Mouse (Mus musculus) hindbrain, embryonic 15.5 days (tissue): ENCODE results near the gene Kcnh7. TPM values are rescaled to one million over a fixed set of nuclear protein-coding genes. Genes with fewer than 3 reads are reported as not detected.
"Not testable (repeated sequence)": the region's sequence is repeated elsewhere in the genome, so short reads cannot be mapped to it uniquely, and the experiment has no call there.

Experiments used
- ATAC-seq: fragments of 200-750 bp; cut with Nextera tagmentation; 2 replicates; pipeline ENCODE4 v1.8.0; 2017; ENCODE audit warnings: low read depth, moderate number of reproducible peaks, moderate TSS enrichment; ENCODE audit not compliant: low FRiP score
- H3K27ac ChIP-seq: fragments of 300-500 bp; sonication (generic); replicated peaks from 2 replicates; pipeline ENCODE4 v1.5.1; 2015; ENCODE audit warnings: mild to moderate bottlenecking, inconsistent platforms
- H3K27me3 ChIP-seq: fragments of 300-500 bp; sonication (generic); 2 replicates; pipeline ENCODE4 v1.6.1; 2015; ENCODE audit warnings: control low read depth, inconsistent platforms
- H3K36me3 ChIP-seq: fragments of 300-500 bp; sonication (generic); 2 replicates; pipeline ENCODE4 v1.6.1; 2015; ENCODE audit warnings: control low read depth, inconsistent platforms
- H3K4me1 ChIP-seq: fragments of 300-500 bp; sonication (generic); replicated peaks from 2 replicates; pipeline ENCODE4 v1.6.1; 2015; ENCODE audit warnings: control low read depth, inconsistent platforms
- H3K4me2 ChIP-seq: fragments of 300-500 bp; sonication (generic); 2 replicates; pipeline ENCODE4 v1.6.1; 2015; ENCODE audit warnings: moderate library complexity, mild to moderate bottlenecking, inconsistent platforms
- H3K4me3 ChIP-seq: fragments of 300-500 bp; sonication (generic); 2 replicates; pipeline ENCODE4 v1.5.1; 2015; ENCODE audit warnings: mild to moderate bottlenecking, inconsistent platforms
- H3K9ac ChIP-seq: fragments of 300-500 bp; sonication (generic); 2 replicates; pipeline ENCODE4 v1.6.1; 2015; ENCODE audit warnings: inconsistent platforms
- H3K9me3 ChIP-seq: fragments of 300-500 bp; sonication (generic); 2 replicates; pipeline ENCODE4 v1.6.1; 2016; ENCODE audit warnings: control low read depth, inconsistent platforms
- WGBS: fragments of 180-500 bp; shearing (Covaris S2); methylation state at CpG from one replicate; pipeline ENCODE4 v1.1.7; 2015; 5-methylcytosine and 5-hydroxymethylcytosine counted together
- polyA plus RNA-seq: library from polyadenylated mRNA; unstranded; fragments of >200 nt; fragmentation: Nextera tagmentation; extraction: Ambion mirVana; gene quantifications from 2 replicates; pipeline ENCODE4 v1.2.1, GENCODE M21; 2015

The Kcnh7 gene
- polyA plus RNA-seq, 1 experiment from 2014 or later = 10.3 TPM

- Histone ChIP-seq H3K4me3 (no peak overlapping the region), H3K4me1 (0 out of 2 replicates have a peak, but pooled peaks cover 10% of the 10 kb centered on the region), H3K9ac (no peak overlapping the region), H3K4me2 (no peak overlapping the region), H3K36me3 (no peaks in the 10 kb centered on the region), H3K27me3 (no peaks in the 10 kb centered on the region), H3K27ac (no peak overlapping the region), H3K9me3 (no peaks in the 10 kb centered on the region)
- WGBS = 65% methylated on average over 1 of the region's 1 CpGs
- ATAC-seq = no peak
Observed at GRCm38 (mm10) chr2:62804030-62804429, 380.1 kb downstream of the Kcnh7 start.

DNA sequence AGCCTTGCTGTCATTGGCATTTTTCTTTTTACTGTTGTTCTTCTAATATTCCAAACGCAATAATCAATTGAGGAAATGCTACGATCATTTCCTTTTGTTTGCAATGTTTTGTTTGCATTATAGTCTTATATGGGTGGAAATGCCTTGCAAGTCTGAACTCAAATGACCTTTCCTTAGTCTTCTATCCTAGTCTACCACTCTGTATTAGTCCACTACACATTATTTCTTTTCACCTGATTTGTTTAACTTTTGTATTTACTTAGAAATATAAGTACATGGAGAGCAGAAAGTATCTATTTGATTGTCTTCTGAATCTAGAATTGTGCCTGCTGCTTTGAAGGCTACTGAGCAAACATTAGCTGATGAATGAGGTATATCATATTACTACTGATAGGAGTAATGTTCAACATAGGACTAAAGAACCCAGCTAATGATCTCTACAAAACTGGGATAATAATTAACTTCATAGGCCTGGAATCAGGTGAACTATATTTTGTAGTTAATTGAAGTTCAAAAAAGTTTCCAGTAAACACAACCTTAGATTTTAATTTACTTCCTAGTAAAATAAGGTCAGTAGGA lies 399.5 kb downstream of the Kcnh7 start:
- Histone ChIP-seq H3K4me3 (no peak overlapping the region), H3K9me3 (no peaks in the 10 kb centered on the region), H3K27me3 (no peaks in the 10 kb centered on the region), H3K36me3 (no peaks in the 10 kb centered on the region), H3K27ac (no peak overlapping the region), H3K4me1 (no peaks in the 10 kb centered on the region), H3K9ac (no peak overlapping the region), H3K4me2 (no peak overlapping the region)
- 72% methylated on average over 2 of the region's 2 CpGs for WGBS
- ATAC-seq = no peak

DNA sequence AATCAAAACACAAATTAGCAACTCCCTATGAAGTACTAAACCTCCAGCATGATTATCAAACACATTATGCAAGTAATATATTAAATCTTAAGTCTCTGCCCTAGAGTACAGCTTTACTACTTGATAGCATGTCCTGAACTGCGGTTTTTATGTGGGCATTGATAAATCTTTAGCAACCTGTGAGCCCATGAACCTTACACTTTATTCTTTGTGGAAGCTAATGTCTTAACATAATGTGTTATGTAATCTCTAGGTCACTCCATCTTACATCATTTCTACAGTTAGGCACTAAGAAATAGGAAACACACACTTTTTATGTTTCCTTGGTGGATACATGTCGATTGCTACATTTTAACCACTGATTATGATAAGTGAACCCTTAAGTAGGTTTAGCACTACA lies 437.8 kb downstream of the Kcnh7 start:
- Histone ChIP-seq H3K9me3 (no peaks in the 10 kb centered on the region), H3K4me2 (no peak overlapping the region), H3K4me3 (no peak overlapping the region), H3K4me1 (no peaks in the 10 kb centered on the region), H3K27me3 (no peaks in the 10 kb centered on the region), H3K36me3 (0 out of 2 replicates have a peak, but pooled peaks cover 2% of the 10 kb centered on the region), H3K9ac (no peak overlapping the region), H3K27ac (no peak overlapping the region)
- 76% methylated on average over 2 of the region's 2 CpGs for WGBS
- ATAC-seq = no peak

DNA sequence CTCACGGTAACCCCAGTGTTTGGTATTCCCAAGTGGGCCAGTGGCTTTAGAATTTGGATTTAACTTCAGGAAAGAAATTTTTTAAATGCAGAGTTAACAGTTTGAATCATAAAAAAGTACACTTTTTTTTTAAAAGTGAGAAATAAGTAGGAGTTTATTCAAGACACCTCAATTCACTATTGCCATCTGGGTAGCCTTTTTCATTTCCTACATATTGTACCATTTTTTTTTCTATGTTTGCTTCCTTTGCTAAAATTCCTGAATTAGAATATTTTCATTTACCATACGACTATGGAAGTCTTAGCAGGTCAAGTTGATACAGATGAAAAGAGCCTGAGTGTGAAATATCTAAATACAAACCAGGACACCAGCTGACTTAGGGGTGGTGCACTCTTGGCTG lies 441.0 kb downstream of the Kcnh7 start:
- Histone ChIP-seq H3K27ac (no peak overlapping the region), H3K9ac (no peak overlapping the region), H3K4me1 (no peaks in the 10 kb centered on the region), H3K36me3 (no peaks in the 10 kb centered on the region), H3K27me3 (no peaks in the 10 kb centered on the region), H3K4me2 (no peak overlapping the region), H3K4me3 (no peak overlapping the region), H3K9me3 (no peaks in the 10 kb centered on the region)
- 83% methylated on average over 2 of the region's 2 CpGs for WGBS
- no peak for ATAC-seq

- Histone ChIP-seq H3K27ac (no peak overlapping the region), H3K9me3 (no peaks in the 10 kb centered on the region), H3K4me2 (no peak overlapping the region), H3K9ac (no peak overlapping the region), H3K4me3 (no peak overlapping the region), H3K36me3 (no peaks in the 10 kb centered on the region), H3K4me1 (no peaks in the 10 kb centered on the region), H3K27me3 (no peaks in the 10 kb centered on the region)
- WGBS = 76% methylated on average over 1 of the region's 1 CpGs
- no peak for ATAC-seq
Observed at GRCm38 (mm10) chr2:62730671-62731070, 453.4 kb downstream of the Kcnh7 start.

- Histone ChIP-seq H3K4me2 (no peak overlapping the region), H3K9me3 (no peaks in the 10 kb centered on the region), H3K4me1 (no peaks in the 10 kb centered on the region), H3K9ac (no peak overlapping the region), H3K27ac (no peak overlapping the region), H3K27me3 (no peaks in the 10 kb centered on the region), H3K36me3 (no peaks in the 10 kb centered on the region), H3K4me3 (no peak overlapping the region)
- whole genome bisulfite sequencing = 89% methylated on average over 2 of the region's 2 CpGs
- ATAC-seq = no peak
Observed at GRCm38 (mm10) chr2:62727732-62728131, 456.4 kb downstream of the Kcnh7 start.

DNA sequence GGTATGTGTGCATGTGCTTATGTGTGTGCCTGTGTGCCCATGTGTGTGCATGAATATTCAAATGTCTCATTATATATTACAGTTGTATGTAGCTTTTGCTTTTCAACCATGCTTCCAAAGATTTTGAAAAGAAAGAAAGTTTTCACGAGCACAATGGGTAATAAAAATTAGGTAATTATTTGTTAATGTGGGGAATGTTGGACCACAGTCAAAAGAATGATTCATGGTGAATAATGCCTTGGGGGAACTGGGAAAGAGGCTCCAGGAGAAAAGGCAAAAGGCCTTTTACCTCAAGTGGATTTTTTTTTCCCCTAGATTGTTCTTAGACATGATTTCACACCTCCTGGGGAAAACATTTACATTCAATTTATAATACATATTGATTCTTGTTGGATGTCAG lies 458.1 kb downstream of the Kcnh7 start:
- H3K36me3 ChIP-seq = no peaks in the 10 kb centered on the region
- no peak overlapping the region for H3K27ac ChIP-seq
- no peak overlapping the region for H3K4me2 ChIP-seq
- WGBS = 51% methylated on average over 1 of the region's 1 CpGs
- no peaks in the 10 kb centered on the region for H3K27me3 ChIP-seq
- ATAC-seq = no peak
- no peak overlapping the region for H3K4me3 ChIP-seq
- no peak overlapping the region for H3K9ac ChIP-seq
- H3K4me1 ChIP-seq = no peaks in the 10 kb centered on the region
- H3K9me3 ChIP-seq = no peaks in the 10 kb centered on the region

DNA sequence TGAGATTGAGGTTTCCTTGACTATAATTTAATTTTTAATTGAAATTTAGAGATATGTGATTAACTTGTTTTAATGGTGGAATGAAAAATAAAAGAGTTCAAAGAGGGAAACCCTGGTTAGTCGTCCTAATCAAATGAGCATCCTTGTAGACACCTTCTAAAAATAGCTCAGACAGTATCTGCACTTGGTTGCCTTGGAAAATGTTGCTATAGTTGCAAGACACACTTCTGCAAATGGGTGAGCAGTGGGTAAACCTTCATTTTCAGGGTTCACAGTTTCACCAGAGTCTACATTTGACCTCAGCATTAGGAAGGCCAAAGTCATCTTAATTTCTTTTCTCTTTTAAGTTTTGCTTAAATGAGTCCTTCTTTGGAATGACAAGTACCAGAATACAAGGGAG lies 465.7 kb downstream of the Kcnh7 start:
- ATAC-seq = no peak
- no peak overlapping the region for H3K9ac ChIP-seq
- no peak overlapping the region for H3K27ac ChIP-seq
- H3K27me3 ChIP-seq = no peaks in the 10 kb centered on the region
- no peak overlapping the region for H3K4me3 ChIP-seq
- 0 out of 2 replicates have a peak, but pooled peaks cover 2% of the 10 kb centered on the region for H3K36me3 ChIP-seq
- H3K9me3 ChIP-seq = no peaks in the 10 kb centered on the region
- WGBS = 35% methylated on average over 1 of the region's 1 CpGs
- H3K4me2 ChIP-seq = no peak overlapping the region
- no peaks in the 10 kb centered on the region for H3K4me1 ChIP-seq

DNA sequence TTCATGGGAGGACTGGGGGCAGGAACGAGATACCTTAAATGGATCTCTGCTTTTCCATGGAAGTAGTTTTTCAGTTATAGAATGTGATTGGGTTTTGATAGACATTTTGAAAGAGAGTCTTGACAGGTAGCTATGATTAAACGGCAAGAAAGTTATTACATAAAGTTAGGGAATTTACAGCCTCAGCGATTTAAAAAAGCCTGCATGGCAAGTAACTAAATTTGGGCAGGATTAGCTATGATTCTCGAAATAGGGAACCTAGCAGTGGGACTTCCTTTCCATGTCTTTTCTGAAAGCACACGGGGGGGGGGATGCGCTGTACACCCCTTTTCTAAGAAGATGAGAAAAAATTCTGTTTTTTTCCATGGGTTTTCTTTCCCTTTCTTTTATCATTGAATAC lies 466.8 kb downstream of the Kcnh7 start:
- no peak overlapping the region for H3K27ac ChIP-seq
- 0 out of 2 replicates have a peak, but pooled peaks cover 2% of the 10 kb centered on the region for H3K36me3 ChIP-seq
- no peak overlapping the region for H3K4me2 ChIP-seq
- H3K9me3 ChIP-seq = no peaks in the 10 kb centered on the region
- 86% methylated on average over 6 of the region's 6 CpGs for WGBS
- H3K27me3 ChIP-seq = no peaks in the 10 kb centered on the region
- H3K4me3 ChIP-seq = no peak overlapping the region
- no peak for ATAC-seq
- no peaks in the 10 kb centered on the region for H3K4me1 ChIP-seq
- H3K9ac ChIP-seq = no peak overlapping the region

- WGBS = 91% methylated on average over 4 of the region's 4 CpGs
- 0 out of 2 replicates have a peak, but pooled peaks cover 2% of the 10 kb centered on the region for H3K36me3 ChIP-seq
- no peak overlapping the region for H3K4me2 ChIP-seq
- no peak overlapping the region for H3K4me3 ChIP-seq
- no peak for ATAC-seq
- H3K4me1 ChIP-seq = no peaks in the 10 kb centered on the region
- no peaks in the 10 kb centered on the region for H3K27me3 ChIP-seq
- H3K27ac ChIP-seq = no peak overlapping the region
- H3K9me3 ChIP-seq = no peaks in the 10 kb centered on the region
- H3K9ac ChIP-seq = no peak overlapping the region
Observed at GRCm38 (mm10) chr2:62715260-62715659, 468.8 kb downstream of the Kcnh7 start.

- H3K4me2 ChIP-seq, H3K9me3 ChIP-seq, H3K27ac ChIP-seq, H3K9ac ChIP-seq, H3K4me1 ChIP-seq, H3K4me3 ChIP-seq, H3K27me3 ChIP-seq, ATAC-seq, H3K36me3 ChIP-seq: not testable (repeated sequence)
- WGBS = 95% methylated on average over 4 of the region's 4 CpGs
Observed at GRCm38 (mm10) chr2:62714362-62714761, 469.7 kb downstream of the Kcnh7 start.

DNA sequence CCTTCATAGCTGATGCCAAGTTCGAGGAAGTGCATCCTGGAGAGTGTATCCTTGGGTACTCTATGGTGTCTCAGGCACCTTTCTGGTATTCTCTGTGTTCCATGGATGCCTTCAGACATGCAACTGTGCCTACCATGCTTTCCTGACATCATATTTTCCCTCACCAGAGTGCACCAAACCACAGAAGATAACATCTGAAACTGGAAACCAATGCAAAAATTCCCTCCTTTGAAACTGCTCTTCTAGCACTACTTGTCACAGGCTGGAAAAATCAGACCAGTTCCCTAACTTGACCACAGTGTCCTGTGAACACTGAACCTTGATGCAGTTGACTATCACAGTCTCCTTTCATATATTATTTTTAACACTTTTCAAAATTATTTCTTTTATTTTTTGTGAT lies 474.5 kb downstream of the Kcnh7 start:
- ATAC-seq = no peak
- Histone ChIP-seq H3K4me3 (no peak overlapping the region), H3K4me1 (no peaks in the 10 kb centered on the region), H3K27me3 (no peaks in the 10 kb centered on the region), H3K9me3 (no peaks in the 10 kb centered on the region), H3K36me3 (0 out of 2 replicates have a peak, but pooled peaks cover 2% of the 10 kb centered on the region), H3K4me2 (no peak overlapping the region), H3K9ac (no peak overlapping the region), H3K27ac (no peak overlapping the region)
- WGBS = 90% methylated on average over 1 of the region's 1 CpGs

DNA sequence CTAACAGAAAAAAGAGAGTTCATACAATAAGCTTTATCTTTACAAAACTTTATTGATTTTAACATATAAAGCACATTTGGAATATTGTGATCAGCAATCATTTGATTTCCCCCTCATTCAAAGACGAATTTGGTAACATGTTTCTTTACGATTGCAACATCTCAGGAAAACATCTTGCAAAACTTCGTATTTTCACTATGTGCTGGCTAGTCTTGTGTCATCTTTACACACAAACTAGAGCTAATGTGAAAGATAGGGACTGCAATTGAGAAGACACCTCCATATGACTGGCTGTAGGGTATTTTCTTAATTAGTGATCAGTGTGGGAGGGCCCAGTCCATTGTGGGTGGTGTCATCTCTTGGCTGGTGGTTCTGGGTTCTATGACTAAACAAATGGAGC lies 477.8 kb downstream of the Kcnh7 start:
- Histone ChIP-seq H3K27me3 (no peaks in the 10 kb centered on the region), H3K4me2 (no peak overlapping the region), H3K4me3 (no peak overlapping the region), H3K4me1 (no peaks in the 10 kb centered on the region), H3K9ac (no peak overlapping the region), H3K27ac (no peak overlapping the region), H3K36me3 (peaks cover 14% of the 10 kb centered on the region), H3K9me3 (no peaks in the 10 kb centered on the region)
- no peak for ATAC-seq
- 87% methylated on average over 3 of the region's 3 CpGs for WGBS
